8 mouse cellular contexts compared by ENCODE assay signal in the genomic region with DNA sequence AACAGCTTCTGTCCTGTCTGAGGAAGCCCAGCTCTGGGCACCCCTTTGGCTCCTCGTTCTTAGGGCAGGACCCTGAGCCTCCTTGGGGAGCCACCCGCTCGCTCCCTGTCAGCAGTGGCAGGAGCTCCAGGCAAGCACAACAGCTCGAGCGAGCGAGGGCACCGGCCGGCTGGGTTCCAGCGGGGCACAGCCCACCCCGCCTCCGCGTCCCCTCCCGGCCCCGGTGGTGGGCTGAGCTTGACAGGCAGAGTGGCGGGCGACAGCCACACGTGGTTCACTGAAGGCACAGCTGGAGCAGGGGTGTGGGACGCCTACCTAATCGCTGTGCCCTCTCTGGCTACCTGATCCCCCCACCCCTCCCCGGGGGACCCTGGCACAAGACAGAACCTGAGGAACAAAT. TPM values are rescaled to one million over a fixed set of nuclear protein-coding genes. Genes with fewer than 3 reads are reported as not detected.
DNase-seq lines count a peak whose midpoint lies in the region; ATAC-seq lines count a peak whose summit lies in the region.

No protein-coding gene starts in this region.

- H3K36me3 ChIP-seq in limb, embryonic 12.5 days, result no peaks in the 10 kb centered on the region
- no peaks in the 10 kb centered on the region for H3K36me3 ChIP-seq in splenic B cell, adult 2 months (ENCODE audit: control insufficient read depth, insufficient read depth, low read length, poor library complexity, severe bottlenecking)

- peak overlapping the region; percentile 85 for H3K4me2 ChIP-seq in limb, embryonic 12.5 days

- H3K27me3 ChIP-seq in limb, embryonic 12.5 days, result peaks cover 78% of the 10 kb centered on the region
- H3K27me3 ChIP-seq in splenic B cell, adult 2 months (ENCODE audit: control insufficient read depth, insufficient read depth, low read length, poor library complexity, severe bottlenecking), result no peaks in the 10 kb centered on the region

- peak; percentile 25 to 35 for DNase-seq in cerebellum, postnatal 14 days
- DNase-seq in cerebellum, adult 9-11 months, result no peak
- DNase-seq in right cerebral cortex, adult 18-20 months, result peak; percentile 39
- no peak for DNase-seq in right cerebral cortex, adult 2 months (ENCODE audit: low spot score in 2 of 2)
- peak; percentile 11 for DNase-seq in splenic B cell, adult 2 months (ENCODE audit: low read depth, low spot score)
- no peak for DNase-seq in adrenal gland, postnatal 14 days

- H3K4me1 ChIP-seq in limb, embryonic 12.5 days (replicated peaks), result peaks cover 11% of the 10 kb centered on the region

- no peaks in the 10 kb centered on the region for H3K9me3 ChIP-seq in limb, embryonic 12.5 days

- no peak for ATAC-seq in limb, embryonic 12.5 days (ENCODE audit: insufficient number of reproducible peaks, insufficient read depth, low FRiP score, low TSS enrichment, low read depth)
- no peak for ATAC-seq in erythroid progenitor cell, adult 5-6 weeks (replicated peaks; ENCODE audit: low FRiP score, poor library complexity, severe bottlenecking)

- WGBS in limb, embryonic 12.5 days, result under 1% methylated on average over 20 of the region's 20 CpGs

- H3K9ac ChIP-seq in limb, embryonic 12.5 days (replicated peaks), result peak overlapping the region; percentile 52; the same call in 1 of the 2 replicates

- H3K4me3 ChIP-seq in limb, embryonic 12.5 days (replicated peaks), result peak overlapping the region; percentile 45

- no peak overlapping the region for H3K27ac ChIP-seq in limb, embryonic 12.5 days

RNA-seq across cellular contexts. Expression of gene Drd1, which starts 0.5 kb away (rescaled TPM):
- 0.20 TPM in 1 of 2 replicates, not detected in the other for polyA plus RNA-seq in limb, embryonic 12.5 days (2016; fragmentation: Nextera tagmentation; extraction: Ambion mirVana)
- 0.30 and 0.34 TPM in 2 replicates for total RNA-seq in adrenal gland, postnatal 14 days (2021)
- not detected in 2 replicates for total RNA-seq in erythroid progenitor cell, adult 5-6 weeks (2015; ENCODE audit: low replicate concordance)
- not detected in 2 replicates for total RNA-seq in erythroid progenitor cell, adult 5-6 weeks (2017; ENCODE audit: low replicate concordance)

RNA-seq across cellular contexts. Expression of gene Sfxn1, which starts 16.7 kb away (rescaled TPM):
- 57.0 and 57.6 TPM in 2 replicates for polyA plus RNA-seq in limb, embryonic 12.5 days (2016; fragmentation: Nextera tagmentation; extraction: Ambion mirVana)
- total RNA-seq in adrenal gland, postnatal 14 days (2021), result 62.8 and 65.8 TPM in 2 replicates
- total RNA-seq in erythroid progenitor cell, adult 5-6 weeks (2015; ENCODE audit: low replicate concordance), result 30.6 and 39.8 TPM in 2 replicates
- total RNA-seq in erythroid progenitor cell, adult 5-6 weeks (2017; ENCODE audit: low replicate concordance), result 12.6 and 15.1 TPM in 2 replicates

Comparison
In these comparisons a context has a peak if more than half of its experiments do, and no peak if none do; other contexts are left out.
1. DNase-seq: peak in cerebellum, postnatal 14 days (2 of 2), right cerebral cortex, adult 18-20 months (single experiment) and splenic B cell, adult 2 months (single experiment); none in cerebellum, adult 9-11 months (single experiment), right cerebral cortex, adult 2 months (0 of 2) and adrenal gland, postnatal 14 days (single experiment).